Mouse (Mus musculus) thymus, postnatal 4 days (tissue): ENCODE results near the gene Lca5.

ENCODE experiments used
- DNase-seq: peaks from one replicate; pipeline ENCODE4 v3.0.0; 2021

Gene Lca5

DNA sequence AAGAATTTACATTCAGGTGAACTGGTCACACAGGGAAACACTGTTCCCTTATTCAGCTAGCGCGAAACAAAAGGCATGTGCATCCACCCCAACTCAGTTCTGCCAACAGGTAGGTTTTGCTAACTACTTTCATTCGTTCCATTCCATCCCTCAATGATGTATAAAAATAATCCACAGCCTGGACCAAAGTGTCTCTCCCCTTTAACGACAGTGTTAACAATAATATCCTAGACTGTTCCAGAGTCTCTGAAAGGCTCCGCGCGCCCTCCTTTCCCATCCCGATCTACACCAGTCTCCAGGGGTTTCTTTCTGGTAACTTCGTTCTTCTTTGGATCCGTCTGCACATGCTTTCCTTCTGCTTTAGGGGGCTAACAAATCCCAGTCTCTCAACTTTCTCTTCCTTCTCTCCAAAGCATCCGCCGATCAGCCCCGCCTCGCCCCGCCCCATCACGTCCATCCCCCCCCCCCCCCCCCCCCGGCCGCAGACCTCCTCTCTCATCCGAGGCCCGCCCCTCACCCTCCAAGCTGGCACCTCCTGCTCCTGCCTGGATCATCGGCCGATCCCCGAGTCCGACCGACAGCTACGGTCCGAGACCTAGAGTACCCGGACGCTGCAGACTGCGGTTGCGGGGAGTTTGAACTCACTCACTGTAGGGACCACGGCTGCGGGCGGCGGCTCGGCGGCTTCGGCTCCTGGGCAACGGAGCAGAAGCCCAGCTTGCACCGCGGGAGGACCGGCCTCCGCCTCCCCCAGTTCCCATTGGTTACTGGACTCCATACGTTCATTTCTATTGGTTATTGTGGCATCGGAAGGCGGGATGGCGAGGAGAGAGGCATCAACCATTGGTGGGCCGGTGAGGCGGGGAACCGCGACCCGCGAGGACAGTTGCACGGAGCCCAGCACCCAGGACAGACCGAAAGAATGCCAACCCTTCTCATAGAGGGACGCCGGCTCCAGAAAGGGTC, at the start of gene Lca5:
Gene Lca5, minus strand, starts transcription at position 736 of the 966 bp plus-strand sequence.
- peak; percentile 90 for DNase-seq

DNA sequence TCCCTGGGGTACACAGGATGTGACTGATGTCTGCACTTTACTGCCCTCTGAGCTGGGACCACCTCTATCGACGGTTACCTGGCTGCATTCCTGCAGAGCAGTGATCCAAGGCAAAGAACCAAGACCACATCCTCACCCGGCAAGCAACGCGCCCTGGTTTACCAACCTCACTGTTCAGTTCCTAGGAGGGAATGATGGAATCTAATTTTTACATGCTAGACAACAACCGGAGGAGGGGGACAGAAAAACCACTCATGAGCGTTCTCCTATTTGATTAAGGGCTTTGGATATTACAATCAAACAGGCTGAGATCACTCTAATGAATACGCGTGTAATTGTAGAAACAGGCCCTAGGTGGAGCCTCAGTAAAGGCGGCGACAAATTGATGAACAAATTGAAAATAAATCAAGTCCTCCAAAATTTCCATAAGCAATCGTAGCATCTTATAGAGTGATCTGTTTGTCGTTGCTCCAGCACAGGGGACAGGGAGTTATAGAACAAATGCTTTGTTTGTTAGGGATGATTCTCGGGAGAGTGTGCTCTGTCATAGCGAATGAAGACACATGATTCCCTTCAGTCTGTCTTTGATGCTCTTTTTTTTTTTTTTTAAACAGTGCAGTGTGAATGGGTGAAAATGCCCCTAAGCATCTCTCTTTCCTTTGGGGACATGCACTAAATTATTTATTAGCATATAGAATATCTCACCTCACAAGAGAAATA, 47.7 kb upstream of the Lca5 start:
- DNase-seq, result no peak

GRCm38 (mm10) chr9:83487771-83488470, 47.0 kb upstream of the Lca5 start:
- DNase-seq, result no peak

DNA sequence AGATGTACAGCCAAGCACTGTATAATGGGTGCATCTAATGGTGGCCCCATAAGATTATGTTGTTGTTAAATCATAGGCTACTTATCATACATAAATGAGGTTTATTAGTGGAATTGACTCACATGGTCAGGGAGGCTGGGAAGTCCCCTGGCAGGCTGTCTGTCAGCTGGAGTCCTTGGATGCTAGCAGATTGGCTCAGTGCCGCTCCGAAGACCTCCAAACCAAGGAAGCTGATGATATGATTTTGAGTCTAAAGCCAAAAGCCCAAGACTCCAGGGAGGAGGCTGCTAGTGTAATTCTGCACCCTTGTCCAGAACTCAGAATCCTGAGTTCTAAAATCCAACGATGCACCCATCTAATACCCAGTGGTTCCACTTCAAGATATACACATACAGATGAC, 45.0 kb upstream of the Lca5 start:
- DNase-seq, result no peak

DNA sequence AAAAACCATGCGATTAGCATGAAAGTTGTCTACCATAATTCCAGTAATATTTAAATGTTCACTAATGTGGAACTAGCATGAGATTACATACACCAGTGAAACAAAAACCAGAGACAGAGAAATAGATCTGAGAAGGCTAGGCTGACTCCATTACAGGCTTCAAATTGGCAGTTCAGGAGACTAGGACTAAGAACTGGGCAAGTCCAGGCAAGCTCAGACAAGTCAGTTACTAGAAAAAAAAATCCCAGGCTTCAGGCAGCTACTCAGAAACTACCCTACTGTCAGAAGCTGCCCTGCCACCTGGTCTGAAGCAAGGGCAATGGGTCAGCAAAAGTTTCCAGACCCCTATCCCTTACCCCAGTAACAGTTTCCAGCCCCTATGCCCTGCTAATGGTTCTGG, 44.4 kb upstream of the Lca5 start:
- DNase-seq, result no peak

GRCm38 (mm10) chr9:83483419-83483818, 42.5 kb upstream of the Lca5 start:
- no peak for DNase-seq

- DNase-seq, result no peak
Observed at GRCm38 (mm10) chr9:83482176-83482949, 41.4 kb upstream of the Lca5 start.

DNA sequence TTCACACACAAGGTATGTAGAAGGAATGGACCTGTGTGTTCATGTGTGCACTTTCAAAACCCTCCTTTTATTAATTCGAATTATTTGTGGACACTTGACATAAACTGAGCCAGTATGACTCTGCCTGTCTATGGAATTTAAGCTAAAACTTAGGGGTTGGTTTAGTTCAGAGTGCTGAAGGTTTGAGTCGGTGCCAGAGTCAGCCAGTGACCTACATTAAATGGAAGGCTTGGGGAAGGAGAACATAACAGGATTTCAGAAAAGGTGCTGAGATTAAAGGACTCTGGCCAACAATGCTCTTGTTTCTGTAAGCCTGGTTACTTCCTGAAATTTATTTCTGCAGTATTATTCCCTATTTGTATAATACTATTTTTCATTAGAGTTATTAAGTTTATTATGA, 28.9 kb upstream of the Lca5 start:
- DNase-seq, result no peak

DNA sequence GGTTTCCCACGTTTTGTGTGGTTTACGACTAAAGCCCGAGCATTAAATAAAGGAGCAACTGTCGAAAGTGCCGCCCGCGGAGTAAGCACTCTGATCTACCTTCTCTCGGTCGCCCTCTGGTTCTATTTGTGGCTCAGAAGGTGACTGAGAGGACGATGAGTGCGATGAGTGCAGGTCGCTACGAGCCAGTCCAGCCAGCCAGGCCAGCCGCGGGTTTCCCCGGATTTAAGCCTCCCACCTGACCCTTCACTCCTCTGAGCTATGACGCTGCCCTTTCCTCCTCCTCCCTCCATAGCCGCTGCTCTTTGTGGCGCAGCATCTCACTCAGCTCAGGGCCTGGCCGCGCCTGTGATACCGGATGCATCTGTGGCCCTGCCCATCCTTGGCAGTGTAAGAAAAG, 6.8 kb upstream of the Lca5 start:
- peak; percentile 54 for DNase-seq

DNA sequence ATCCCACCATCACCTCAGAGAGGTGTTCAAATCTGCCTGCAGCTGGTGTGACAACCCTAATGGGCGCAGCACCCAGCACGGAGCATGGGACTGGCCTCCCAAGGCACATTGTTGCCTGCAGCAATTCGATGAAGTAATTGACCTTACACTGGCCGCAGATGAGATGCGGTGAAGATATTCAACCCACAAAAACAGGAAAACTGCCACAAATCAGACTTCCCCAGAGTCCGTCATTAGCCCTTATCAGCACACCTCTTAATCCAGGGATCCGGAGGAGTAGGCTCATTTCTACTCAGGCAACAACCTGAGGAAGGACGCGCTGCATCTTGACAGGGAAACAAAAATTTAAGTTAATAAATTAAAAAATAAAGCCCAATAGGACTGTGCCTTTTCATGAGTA, 6.2 kb upstream of the Lca5 start:
- DNase-seq, result no peak

GRCm38 (mm10) chr9:83437621-83438020, 3.3 kb downstream of the Lca5 start:
- DNase-seq, result peak; percentile 51

- DNase-seq, result no peak
Observed at GRCm38 (mm10) chr9:83434489-83434888, 6.4 kb downstream of the Lca5 start.

DNA sequence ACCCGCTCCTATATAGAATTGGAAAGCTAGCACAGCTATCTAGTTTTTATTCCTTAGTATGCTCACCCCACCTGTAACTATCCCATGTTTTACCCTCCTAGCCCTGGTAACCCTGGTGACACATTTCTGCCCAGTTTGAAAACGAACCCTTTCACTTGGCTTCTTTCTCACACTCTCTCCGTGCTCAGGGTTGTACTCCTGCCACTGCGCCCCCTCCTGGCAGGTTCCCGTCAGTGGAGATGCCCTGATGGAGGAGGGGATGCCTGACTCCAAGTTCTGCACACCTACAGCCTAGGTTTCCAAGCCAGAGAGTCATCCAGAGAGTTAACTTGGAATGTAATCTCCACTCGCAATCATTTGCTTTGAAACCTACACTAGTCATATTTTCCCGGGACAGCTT, 7.3 kb downstream of the Lca5 start:
- DNase-seq, result peak; percentile 86

- no peak for DNase-seq
Observed at GRCm38 (mm10) chr9:83427926-83428325, 13.0 kb downstream of the Lca5 start.

- DNase-seq, result no peak
Observed at GRCm38 (mm10) chr9:83418965-83419364, 22.0 kb downstream of the Lca5 start.

- peak; percentile 47 for DNase-seq
Observed at GRCm38 (mm10) chr9:83413046-83413445, 27.9 kb downstream of the Lca5 start.

- no peak for DNase-seq
Observed at GRCm38 (mm10) chr9:83405150-83405549, 35.8 kb downstream of the Lca5 start.

GRCm38 (mm10) chr9:83400783-83401182, 40.1 kb downstream of the Lca5 start:
- no peak for DNase-seq

DNA sequence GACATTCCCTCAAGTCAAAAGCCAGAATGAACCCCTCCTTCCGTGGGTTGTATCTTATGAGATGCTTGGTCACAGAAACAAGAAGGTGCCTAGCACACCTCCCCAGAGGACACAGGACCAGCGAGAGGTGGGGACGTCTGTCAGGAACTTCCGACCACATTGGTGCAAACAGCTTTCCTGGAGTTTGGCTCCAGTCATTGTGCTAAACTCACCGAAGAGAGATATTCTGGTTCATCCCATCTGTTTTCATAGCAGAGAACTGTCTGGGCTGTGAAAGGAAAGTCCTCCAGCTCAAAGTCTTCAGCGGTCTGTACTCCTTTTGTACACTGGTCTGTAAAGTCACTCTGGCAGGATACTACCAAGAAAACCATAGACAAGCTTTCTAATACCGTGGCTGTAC, 41.5 kb downstream of the Lca5 start:
- no peak for DNase-seq

GRCm38 (mm10) chr9:83398260-83398659, 42.7 kb downstream of the Lca5 start:
- no peak for DNase-seq

DNA sequence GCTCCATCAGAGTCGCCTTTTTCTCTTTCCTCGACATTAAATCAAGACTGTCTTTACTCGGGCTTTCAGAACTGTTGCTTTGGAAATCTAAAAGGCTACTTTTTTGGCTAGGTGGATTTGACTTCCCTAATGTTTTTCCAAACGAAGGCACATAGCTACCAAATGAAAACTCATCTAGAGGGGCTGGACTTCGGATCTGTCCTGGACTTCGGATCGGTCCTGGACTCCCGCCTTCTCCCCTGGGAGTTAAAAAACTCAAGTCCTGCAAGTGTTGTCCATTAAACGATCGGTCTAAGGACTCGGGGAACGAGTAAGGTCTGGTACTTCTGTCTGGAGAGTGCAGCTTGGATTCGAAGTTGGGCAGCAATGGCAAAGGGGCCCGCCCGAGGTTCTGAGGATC, 45.5 kb downstream of the Lca5 start:
- no peak for DNase-seq

GRCm38 (mm10) chr9:83391996-83392395, 48.9 kb downstream of the Lca5 start:
- no peak for DNase-seq

DNA sequence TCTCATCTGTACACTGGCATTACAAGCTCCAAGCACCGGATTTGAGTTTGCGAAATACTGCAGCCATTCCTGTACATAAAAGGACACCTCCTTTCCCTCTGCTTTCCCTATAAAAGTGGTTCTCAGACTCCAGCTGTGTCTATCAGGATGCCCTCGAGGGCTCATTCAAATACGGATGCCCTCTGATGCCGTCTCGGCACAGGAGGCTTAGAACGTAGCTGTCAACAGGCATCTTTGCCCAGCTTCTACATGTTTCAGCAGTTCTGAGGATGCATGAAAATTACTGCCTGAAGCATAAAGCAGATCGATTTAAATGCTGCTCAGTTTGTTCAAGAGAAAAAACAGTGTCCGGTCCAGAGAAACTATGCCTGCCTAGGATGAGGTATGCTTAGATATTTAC, 51.4 kb downstream of the Lca5 start:
- no peak for DNase-seq
